Mouse (Mus musculus) MEL (cell line): ENCODE results near the gene Klk7. TPM values are rescaled to one million over a fixed set of nuclear protein-coding genes. Genes with fewer than 3 reads are reported as not detected.

ENCODE experiments used
- DNase-seq: peaks from one replicate; pipeline ENCODE4 v3.0.0; 2011; ENCODE audit warnings: low read depth, low spot score
- H3K27ac ChIP-seq: 2 replicates; pipeline ENCODE4 v1.5.1; 2012; ENCODE audit warnings: low read depth, mild to moderate bottlenecking, control low read depth, low read length, moderate library complexity; ENCODE audit not compliant: control insufficient read depth
- H3K27me3 ChIP-seq, 2 experiments: fragments of 150-350 bp in 1 of 2; sonication (generic) in 1 of 2; 2 replicates each; pipeline ENCODE4 v1.6.1; 2012; ENCODE audit warnings: low read length in 2 of 2, mild to moderate bottlenecking in 2 of 2, improper control_type of control experiment in 1 of 2, moderate library complexity in 1 of 2; ENCODE audit not compliant: insufficient read depth in 2 of 2, control insufficient read depth in 1 of 2
- H3K36me3 ChIP-seq, 2 experiments: 2 replicates each; pipeline ENCODE4 v1.6.1; 2012 to 2014; ENCODE audit warnings: low read length in 2 of 2, improper control_type of control experiment in 1 of 2, inconsistent platforms in 1 of 2, mild to moderate bottlenecking in 1 of 2; ENCODE audit not compliant: insufficient read depth in 2 of 2, control insufficient read depth in 1 of 2
- H3K4me1 ChIP-seq, 2 experiments: fragments of 150-350 bp in 1 of 2; sonication (generic) in 1 of 2; 2 replicates each; pipeline ENCODE4 v1.6.1; 2012; ENCODE audit warnings: low read length in 2 of 2, improper control_type of control experiment in 1 of 2, mild to moderate bottlenecking in 1 of 2; ENCODE audit not compliant: insufficient read depth in 2 of 2, control insufficient read depth in 1 of 2
- H3K4me3 ChIP-seq, 2 experiments: fragments of 150-350 bp in 1 of 2; sonication (generic) in 1 of 2; 2 replicates each; pipeline ENCODE4 v1.5.1; 2012; ENCODE audit warnings: low read depth in 2 of 2, low read length in 2 of 2, mild to moderate bottlenecking in 2 of 2, moderate library complexity in 2 of 2, control low read depth in 1 of 2, improper control_type of control experiment in 1 of 2; ENCODE audit not compliant: control insufficient read depth in 1 of 2, insufficient read depth in 1 of 2
- H3K79me2 ChIP-seq: 2 replicates; pipeline ENCODE4 v1.6.1; 2012; ENCODE audit warnings: mild to moderate bottlenecking, low read length, moderate library complexity; ENCODE audit not compliant: control insufficient read depth, poor library complexity, insufficient read depth
- H3K9ac ChIP-seq: 2 replicates; pipeline ENCODE4 v1.6.1; 2012; ENCODE audit warnings: low read depth, mild to moderate bottlenecking, control low read depth, low read length, moderate library complexity; ENCODE audit not compliant: control insufficient read depth, poor library complexity, severe bottlenecking
- H3K9me3 ChIP-seq: fragments of 150-350 bp; sonication (generic); replicated peaks from 2 replicates; pipeline ENCODE4 v1.6.1; 2012; ENCODE audit warnings: mild to moderate bottlenecking, low read length, improper control_type of control experiment, moderate library complexity; ENCODE audit not compliant: insufficient read depth
- BHLHE40 ChIP-seq: IDR thresholded peaks from 2 replicates; pipeline ENCODE4 v1.6.1; 2012; ENCODE audit warnings: low read depth, mild to moderate bottlenecking, inconsistent platforms, low read length, improper control_type of control experiment, borderline replicate concordance
- CHD2 ChIP-seq: IDR thresholded peaks from 2 replicates; pipeline ENCODE4 v1.6.1; 2011; ENCODE audit warnings: low read length, improper control_type of control experiment
- CTCF ChIP-seq, 3 experiments: IDR thresholded peaks in 2 of 3; conservative IDR thresholded peaks in 1 of 3; 2 replicates each; pipeline ENCODE4 v1.5.1; 2011 to 2012; ENCODE audit warnings: low read length in 3 of 3, low read depth in 2 of 3, mild to moderate bottlenecking in 2 of 3, improper control_type of control experiment in 1 of 3, inconsistent platforms in 1 of 3, mixed read lengths in 1 of 3, moderate library complexity in 1 of 3; ENCODE audit not compliant: control insufficient read depth in 1 of 3, insufficient read depth in 1 of 3, poor library complexity in 1 of 3, severe bottlenecking in 1 of 3
- E2F4 ChIP-seq: IDR thresholded peaks from 2 replicates; pipeline ENCODE4 v1.6.1; 2011; ENCODE audit warnings: low read depth, low read length, improper control_type of control experiment, borderline replicate concordance
- ETS1 ChIP-seq: IDR thresholded peaks from 2 replicates; pipeline ENCODE4 v1.6.1; 2012; ENCODE audit warnings: low read depth, mild to moderate bottlenecking, inconsistent platforms, low read length, improper control_type of control experiment, moderate library complexity
- GATA1 ChIP-seq: IDR thresholded peaks from 2 replicates; pipeline ENCODE4 v1.6.1; 2011; ENCODE audit warnings: low read depth, low read length, improper control_type of control experiment
- MAFK ChIP-seq: IDR thresholded peaks from 2 replicates; pipeline ENCODE4 v1.6.1; 2011; ENCODE audit warnings: low read depth, mild to moderate bottlenecking, low read length, improper control_type of control experiment, borderline replicate concordance
- MAZ ChIP-seq: IDR thresholded peaks from 2 replicates; pipeline ENCODE4 v1.6.1; 2012; ENCODE audit warnings: low read depth, mild to moderate bottlenecking, inconsistent platforms, low read length, improper control_type of control experiment
- MEF2A ChIP-seq: IDR thresholded peaks from 2 replicates; pipeline ENCODE4 v1.6.1; 2014; ENCODE audit warnings: low read depth, mild to moderate bottlenecking, inconsistent platforms, low read length, improper control_type of control experiment; ENCODE audit not compliant: poor library complexity, insufficient replicate concordance, severe bottlenecking; ENCODE audit errors: extremely low read depth
- MXI1 ChIP-seq: IDR thresholded peaks from 2 replicates; pipeline ENCODE4 v1.6.1; 2011; ENCODE audit warnings: mild to moderate bottlenecking, low read depth, low read length, improper control_type of control experiment
- MYC ChIP-seq: IDR thresholded peaks from 2 replicates; pipeline ENCODE4 v1.6.1; 2011; ENCODE audit warnings: low read depth, mild to moderate bottlenecking, low read length, improper control_type of control experiment, moderate library complexity
- NRF1 ChIP-seq: IDR thresholded peaks from 2 replicates; pipeline ENCODE4 v1.6.1; 2014; ENCODE audit warnings: low read depth, mild to moderate bottlenecking, inconsistent platforms, low read length, improper control_type of control experiment, moderate library complexity; ENCODE audit not compliant: poor library complexity, insufficient read depth, severe bottlenecking
- POLR2AphosphoS5 ChIP-seq: IDR thresholded peaks from 2 replicates; pipeline ENCODE4 v1.6.1; 2012; ENCODE audit warnings: low read depth, borderline replicate concordance, mild to moderate bottlenecking, inconsistent platforms, low read length, moderate library complexity, mixed read lengths
- RCOR1 ChIP-seq: IDR thresholded peaks from 2 replicates; pipeline ENCODE4 v1.6.1; 2012; ENCODE audit warnings: low read depth, mild to moderate bottlenecking, inconsistent platforms, low read length, improper control_type of control experiment
- UBTF ChIP-seq: IDR thresholded peaks from 2 replicates; pipeline ENCODE4 v1.6.1; 2012; ENCODE audit warnings: low read depth, mild to moderate bottlenecking, inconsistent platforms, low read length, improper control_type of control experiment, moderate library complexity, borderline replicate concordance; ENCODE audit not compliant: insufficient read depth
- USF1 ChIP-seq: IDR thresholded peaks from 2 replicates; pipeline ENCODE4 v1.6.1; 2014; ENCODE audit warnings: low read depth, mild to moderate bottlenecking, inconsistent platforms, low read length, improper control_type of control experiment, moderate library complexity
- ZC3H11A ChIP-seq: IDR thresholded peaks from 2 replicates; pipeline ENCODE4 v1.6.1; 2012; ENCODE audit warnings: low read depth, mild to moderate bottlenecking, inconsistent platforms, low read length, improper control_type of control experiment
- ZMIZ1 ChIP-seq: IDR thresholded peaks from 2 replicates; pipeline ENCODE4 v1.6.1; 2012; ENCODE audit warnings: low read depth, mild to moderate bottlenecking, inconsistent platforms, low read length, improper control_type of control experiment, moderate library complexity
- ZNF384 ChIP-seq: IDR thresholded peaks from 2 replicates; pipeline ENCODE4 v1.6.1; 2012; ENCODE audit warnings: low read depth, mild to moderate bottlenecking, inconsistent platforms, low read length, improper control_type of control experiment
- polyA plus RNA-seq, 2 experiments: library from polyadenylated mRNA; stranded (reverse) in 1 of 2; unstranded in 1 of 2; fragments of >175 nt in 1 of 2; fragments of >200 nt in 1 of 2; gene quantifications; 2 replicates each; pipeline versions ENCODE4 v1.2.1 to v1.2.4; 2012; ENCODE audit warnings: low replicate concordance in 2 of 2, low read depth in 1 of 2; ENCODE audit not compliant: insufficient read length in 2 of 2, insufficient read depth in 1 of 2, missing spikeins in 1 of 2
- total RNA-seq: library from RNA; depleted of rRNA; stranded (reverse); fragments of 300-350 nt; gene quantifications from 2 replicates; pipeline ENCODE4 v1.2.3, GENCODE M21; 2012

The Klk7 gene
- total and polyA plus RNA-seq, 3 experiments: not detected

GRCm38 (mm10) chr7:43855709-43856108 lies 44.6 kb downstream of the Klk7 start:
- Histone ChIP-seq H3K36me3 (no peaks in the 10 kb centered on the region), H3K9me3 (no peaks in the 10 kb centered on the region), H3K27ac (no peak overlapping the region), H3K27me3 (no peaks in the 10 kb centered on the region), H3K9ac (no peak overlapping the region), H3K4me3 (no peak overlapping the region)
- TF ChIP-seq CTCF (IDR thresholded peaks at IDR 0.05 in 2 of 3, conservative IDR thresholded peaks at IDR 0.05 in 1 of 3; ENCODE audit: control insufficient read depth in 1 of 3, insufficient read depth in 1 of 3, low read depth in 2 of 3, low read length in 3 of 3, poor library complexity in 1 of 3, severe bottlenecking in 1 of 3): no peak
- TF ChIP-seq, all 39 proteins: peak for 0
- no peaks in the 10 kb centered on the region for H3K4me1 ChIP-seq
- no peak for DNase-seq
- no peaks in the 10 kb centered on the region for H3K79me2 ChIP-seq

GRCm38 (mm10) chr7:43856307-43856706 lies 45.2 kb downstream of the Klk7 start:
- Histone ChIP-seq H3K36me3 (no peaks in the 10 kb centered on the region), H3K9me3 (no peaks in the 10 kb centered on the region), H3K27me3 (no peaks in the 10 kb centered on the region), H3K79me2 (no peaks in the 10 kb centered on the region), H3K4me1 (no peaks in the 10 kb centered on the region), H3K9ac (no peak overlapping the region), H3K27ac (no peak overlapping the region), H3K4me3 (no peak overlapping the region)
- DNase-seq: no peak
- TF ChIP-seq ZMIZ1 (no peak), GATA1 (no peak), MAZ (no peak), ZNF384 (no peak), POLR2AphosphoS5 (no peak), UBTF (no peak), ETS1 (no peak), BHLHE40 (no peak), NRF1 (no peak), USF1 (no peak), ZC3H11A (no peak), CHD2 (no peak)

- DNase-seq: no peak
- no peaks in the 10 kb centered on the region for H3K9me3 ChIP-seq
- no peaks in the 10 kb centered on the region for H3K4me1 ChIP-seq
- no peak for TF ChIP-seq MXI1
- no peak for TF ChIP-seq ETS1
- TF ChIP-seq MYC: no peak
- TF ChIP-seq CTCF (IDR thresholded peaks at IDR 0.05 in 2 of 3, conservative IDR thresholded peaks at IDR 0.05 in 1 of 3; ENCODE audit: control insufficient read depth in 1 of 3, insufficient read depth in 1 of 3, low read depth in 2 of 3, low read length in 3 of 3, poor library complexity in 1 of 3, severe bottlenecking in 1 of 3): no peak
- TF ChIP-seq MAFK: no peak
- no peak for TF ChIP-seq BHLHE40
- no peak for TF ChIP-seq NRF1
- no peak for TF ChIP-seq E2F4
- TF ChIP-seq MEF2A: no peak
- no peak for TF ChIP-seq ZC3H11A
- TF ChIP-seq POLR2AphosphoS5: no peak
- TF ChIP-seq USF1: no peak
- no peak for TF ChIP-seq GATA1
- no peak for TF ChIP-seq RCOR1
- TF ChIP-seq ZMIZ1: no peak
- H3K27me3 ChIP-seq: no peaks in the 10 kb centered on the region
- no peaks in the 10 kb centered on the region for H3K36me3 ChIP-seq
- H3K4me3 ChIP-seq: no peak overlapping the region
- H3K79me2 ChIP-seq: no peaks in the 10 kb centered on the region
- no peak overlapping the region for H3K9ac ChIP-seq
- no peak overlapping the region for H3K27ac ChIP-seq
Observed at GRCm38 (mm10) chr7:43857501-43857900, 46.4 kb downstream of the Klk7 start.
